Mouse (Mus musculus): ENCODE data around the gene Ptger3. TPM values are rescaled to one million over a fixed set of nuclear protein-coding genes. Genes with fewer than 3 reads are reported as not detected.

Gene Ptger3
- 77.1 and 107 TPM in 2 replicates for polyA plus RNA-seq (2012; rRNA removed; ENCODE audit: low replicate concordance)

DNA sequence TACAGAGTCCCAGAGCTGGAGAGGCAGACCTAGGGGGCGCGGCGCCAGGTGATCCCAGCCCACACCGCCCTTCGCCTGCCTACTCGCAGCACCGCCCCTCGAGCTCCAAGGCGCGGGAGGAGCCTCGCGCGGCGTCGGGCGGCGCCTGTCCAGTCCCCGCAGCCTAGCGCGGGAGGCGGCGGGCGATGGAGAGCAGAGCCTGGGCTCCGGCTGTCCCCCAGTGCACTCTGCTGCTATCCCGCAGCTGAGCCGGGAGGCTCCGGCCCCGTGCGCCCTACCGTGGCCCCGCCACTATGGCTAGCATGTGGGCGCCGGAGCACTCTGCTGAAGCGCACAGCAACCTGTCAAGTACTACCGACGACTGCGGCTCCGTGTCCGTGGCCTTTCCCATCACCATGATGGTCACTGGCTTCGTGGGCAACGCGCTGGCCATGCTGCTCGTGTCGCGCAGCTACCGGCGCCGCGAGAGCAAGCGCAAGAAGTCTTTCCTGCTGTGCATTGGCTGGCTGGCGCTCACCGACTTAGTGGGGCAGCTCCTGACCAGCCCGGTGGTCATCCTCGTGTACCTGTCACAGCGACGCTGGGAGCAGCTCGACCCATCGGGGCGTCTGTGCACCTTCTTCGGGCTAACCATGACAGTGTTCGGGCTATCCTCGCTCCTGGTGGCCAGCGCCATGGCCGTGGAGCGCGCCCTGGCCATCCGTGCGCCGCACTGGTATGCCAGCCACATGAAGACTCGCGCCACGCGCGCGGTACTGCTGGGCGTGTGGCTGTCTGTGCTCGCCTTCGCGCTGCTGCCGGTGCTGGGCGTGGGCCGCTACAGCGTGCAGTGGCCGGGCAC lies at the start of gene Ptger3:
Gene Ptger3 (plus strand): TSS at position 168 of the 841 bp plus-strand sequence.

GRCm38 (mm10) chr3:157533964-157534785 lies 32.5 kb upstream of the Ptger3 start, which contains the start of gene Zranb2:
Gene Zranb2 (plus strand): TSS chr3:157534160.

Other genes starting within 250 kb of the Ptger3 start
- 11.3 and 12.1 TPM in 2 replicates for gene Zranb2, start 32.7 kb upstream of the Ptger3 start, polyA plus RNA-seq (2012; rRNA removed; ENCODE audit: low replicate concordance)